Mouse (Mus musculus): Measurements from ENCODE around the gene Pacsin3.

Gene Pacsin3

DNA sequence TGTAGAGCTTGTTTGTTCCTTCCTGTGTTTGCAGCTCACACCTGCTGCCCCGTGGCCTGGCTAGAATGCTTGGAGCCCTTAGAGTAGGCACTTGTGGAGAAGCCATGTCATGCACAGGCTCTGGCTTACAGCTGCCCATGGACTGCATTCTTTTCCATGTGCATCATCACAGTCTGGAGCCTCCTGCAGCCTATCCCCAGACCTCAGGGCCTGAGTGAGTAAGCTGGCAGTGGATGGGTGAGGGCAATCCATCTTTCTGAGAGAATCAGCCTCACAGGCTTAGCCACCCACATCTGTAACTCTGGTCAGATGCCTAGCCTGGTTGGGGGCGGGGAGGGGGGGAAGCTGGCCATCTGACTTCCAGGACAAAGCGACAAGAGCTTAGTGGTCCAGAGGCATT, 43.4 kb downstream of the Pacsin3 start:
- in situ Hi-C loops (cut with MboI, MseI): loop anchor here in 1 of 2 experiments (25.0 kb wide), 1 partner anchor 338 kb away; the partner anchor contains the start of genes Arhgap1, F2 and Zfp408

DNA sequence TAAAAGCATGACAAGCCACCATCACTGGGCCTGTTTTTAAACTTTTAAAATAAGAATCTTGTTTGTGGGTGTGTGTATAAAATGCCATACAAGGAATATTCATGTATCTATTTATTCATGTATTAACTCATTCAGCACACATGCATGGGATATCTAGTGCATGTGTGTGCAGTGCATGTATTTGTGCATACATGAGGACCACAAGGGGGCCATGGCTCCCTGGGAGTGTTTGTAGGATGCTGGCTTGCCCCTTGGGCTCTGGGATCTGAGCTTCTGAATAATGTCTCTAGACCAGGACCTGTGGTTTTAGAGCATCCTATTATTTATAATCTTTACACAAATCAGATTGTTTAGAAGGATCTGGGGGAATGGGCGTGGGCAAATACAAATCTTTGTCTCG, 45.0 kb downstream of the Pacsin3 start:
- in situ Hi-C loops (cut with MboI, MseI): no loop called here

DNA sequence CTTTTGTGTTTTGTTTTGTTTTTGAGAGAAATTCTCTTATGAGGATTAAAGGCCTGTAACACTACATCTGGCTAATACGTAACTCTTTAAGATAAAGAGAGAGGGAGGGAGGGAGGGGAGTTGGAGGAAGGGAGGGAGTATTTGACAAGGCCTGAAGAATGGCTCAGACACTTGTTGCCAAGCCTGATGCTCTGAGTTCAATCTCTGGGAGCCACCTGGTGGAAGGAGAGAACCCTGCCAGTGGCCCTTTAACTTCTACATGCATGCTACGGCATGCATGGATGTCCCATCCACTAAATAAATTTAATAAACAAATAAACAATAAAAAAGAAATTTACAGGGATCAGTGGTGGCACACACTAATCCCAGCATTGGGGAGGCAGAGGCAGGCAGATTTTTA, 46.1 kb downstream of the Pacsin3 start:
- in situ Hi-C loops (cut with MboI, MseI): no loop called here

DNA sequence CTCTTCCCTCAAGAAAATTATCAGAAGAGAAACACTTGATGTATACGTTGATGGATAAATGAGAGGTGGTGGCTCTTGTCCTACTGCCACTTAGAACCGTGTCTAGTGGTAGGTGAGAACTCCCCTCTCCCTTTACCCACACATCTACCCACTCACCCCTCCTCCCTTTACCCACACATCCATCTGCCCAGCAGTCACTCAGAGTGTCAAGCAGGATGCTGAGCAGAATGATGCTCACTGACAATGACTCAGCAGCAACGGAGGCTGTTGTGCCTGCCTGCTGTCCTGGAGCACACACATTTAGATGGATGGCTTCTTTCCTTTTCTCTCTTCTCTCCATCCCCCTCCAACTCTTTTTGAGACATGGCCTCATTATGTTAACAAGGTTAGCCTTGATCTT, 47.1 kb downstream of the Pacsin3 start:
- in situ Hi-C loops (cut with MboI, MseI): no loop called here

DNA sequence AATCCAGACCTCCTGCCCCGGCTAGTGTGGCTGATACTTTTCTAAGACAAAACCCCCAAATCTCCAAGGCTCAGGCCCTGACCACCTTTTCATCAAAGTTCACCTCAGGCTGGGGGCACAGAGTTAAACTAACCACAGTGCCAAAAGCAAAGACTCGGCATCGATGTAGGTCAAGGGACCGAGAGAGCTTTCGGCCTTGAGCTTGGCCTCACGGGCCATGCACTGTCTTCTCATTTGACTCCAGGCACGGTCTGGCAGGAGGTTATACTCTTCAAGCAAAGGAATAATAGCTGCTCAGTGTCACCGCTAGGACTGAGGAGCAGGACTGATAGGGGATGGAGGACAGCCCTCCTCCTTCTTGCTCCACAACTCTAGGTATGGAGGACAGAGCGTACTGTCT, 50.2 kb downstream of the Pacsin3 start:
- in situ Hi-C loops (cut with MboI, MseI): no loop called here

DNA sequence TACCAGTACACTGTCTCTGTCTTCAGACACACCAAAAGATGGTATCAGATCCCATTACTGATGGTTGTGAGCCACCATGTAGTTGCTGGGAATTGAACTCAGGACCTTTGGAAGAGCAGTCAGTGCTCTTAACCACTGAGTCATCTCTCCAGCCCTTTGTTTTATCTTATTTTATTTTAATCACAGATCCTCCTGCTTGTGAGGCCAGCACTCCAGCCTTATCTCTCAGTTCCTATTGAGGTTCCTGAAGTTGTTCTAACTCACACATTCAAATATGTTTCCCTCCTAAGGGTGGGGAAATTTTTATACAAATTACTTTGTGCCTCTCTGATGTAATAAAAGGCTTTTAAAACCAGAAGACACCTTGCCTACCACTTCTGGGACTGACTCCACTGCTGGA, 50.8 kb downstream of the Pacsin3 start:
- in situ Hi-C loops (cut with MboI, MseI): no loop called here

DNA sequence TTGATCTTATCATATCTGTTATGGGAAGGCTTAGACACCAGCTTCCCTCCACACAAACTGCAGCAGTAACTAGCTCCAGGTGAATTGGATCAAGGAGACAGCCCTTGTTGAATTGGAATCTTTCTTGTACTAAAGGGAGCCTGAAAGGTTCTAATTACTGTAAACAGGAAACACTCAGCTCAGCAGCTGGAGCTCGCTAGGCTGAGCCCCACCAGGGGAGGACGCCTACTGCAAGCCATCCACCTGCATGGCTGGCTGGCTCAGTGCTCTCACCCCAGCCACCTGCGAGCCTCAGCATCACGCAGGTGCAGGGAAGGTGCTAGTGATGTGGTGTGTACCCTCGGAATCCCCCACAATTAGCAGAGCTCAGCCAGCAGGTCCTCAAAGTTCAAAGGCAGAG, 52.9 kb downstream of the Pacsin3 start:
- in situ Hi-C loops (cut with MboI, MseI): no loop called here

DNA sequence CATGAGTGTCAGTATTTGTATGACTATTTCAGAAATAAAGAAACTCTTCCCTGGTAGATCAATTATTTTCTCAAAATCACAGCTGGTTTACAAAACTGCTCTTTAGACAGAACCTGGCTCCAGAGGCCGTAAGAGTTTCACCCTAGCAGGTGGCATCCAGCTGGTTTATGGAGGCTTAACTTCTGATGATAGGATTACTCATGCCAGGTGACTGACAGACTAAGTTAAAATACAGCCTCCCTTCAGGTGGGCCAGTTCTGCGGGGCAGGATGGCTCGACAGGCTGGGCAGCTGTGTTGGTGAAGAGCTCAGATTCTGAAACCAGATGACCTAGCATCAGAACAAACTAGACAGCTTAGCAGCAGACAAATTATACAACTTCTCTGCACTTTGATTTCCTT, 53.8 kb downstream of the Pacsin3 start:
- in situ Hi-C loops (cut with MboI, MseI): no loop called here

DNA sequence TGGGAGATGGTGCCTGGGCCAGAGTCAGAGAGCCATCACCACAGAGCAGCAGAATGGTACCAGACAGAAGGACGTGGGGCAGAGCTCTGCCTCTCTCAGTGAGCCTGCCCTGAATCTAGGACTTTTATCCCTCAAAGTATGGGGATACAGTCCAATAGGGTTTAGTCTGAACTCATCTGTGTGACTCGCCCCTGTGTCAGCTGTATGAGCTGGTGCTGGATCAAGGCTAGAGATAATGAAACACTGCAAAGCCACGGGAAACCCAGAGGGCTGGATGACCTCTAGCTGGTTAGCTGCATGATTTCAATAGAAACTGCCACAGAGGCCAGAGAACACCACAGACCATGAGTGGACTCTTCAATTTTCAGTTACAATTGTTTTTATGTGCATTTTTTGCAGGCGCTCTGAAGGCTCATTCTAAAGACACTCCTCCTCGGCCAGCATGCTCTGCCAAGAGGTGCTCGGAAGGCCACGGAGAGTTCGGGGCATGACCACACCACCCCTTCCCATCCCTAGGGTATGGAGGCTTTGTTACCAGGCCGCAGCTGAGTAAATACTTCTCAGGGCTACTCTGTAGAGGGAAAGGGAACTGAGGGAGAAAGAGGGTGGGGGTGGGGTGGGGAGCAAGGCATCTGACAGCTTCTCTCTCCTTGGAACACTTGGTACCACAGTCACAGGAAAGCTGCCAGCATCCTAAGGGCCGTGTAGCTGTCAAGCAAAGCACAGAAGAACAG, 57.0 kb downstream of the Pacsin3 start:
- in situ Hi-C loops (cut with MboI, MseI): no loop called here

DNA sequence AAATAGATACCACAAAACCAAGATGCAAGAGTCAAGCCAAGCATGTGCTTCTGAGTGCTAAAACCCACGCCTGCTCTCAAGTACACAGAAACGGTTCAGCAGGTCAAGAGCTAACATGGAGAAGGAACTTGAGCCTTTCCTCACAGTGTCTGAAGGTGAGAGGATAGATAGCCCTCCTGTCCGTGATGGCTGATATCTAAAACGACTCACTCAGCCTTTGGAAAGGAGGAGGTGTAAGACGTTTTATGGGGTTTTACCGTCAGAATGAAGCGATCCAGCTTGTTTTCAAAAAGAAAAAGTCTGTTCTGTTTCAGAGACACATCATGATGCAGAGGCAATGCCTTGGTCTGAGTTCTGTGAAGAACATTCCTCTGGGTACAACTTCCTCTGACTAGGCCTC, 58.4 kb downstream of the Pacsin3 start:
- in situ Hi-C loops (cut with MboI, MseI): no loop called here

Data from T-helper 17 cell (primary cell).